Mouse (Mus musculus) limb, embryonic 14.5 days (tissue): ENCODE data around the gene Ica1. TPM values are rescaled to one million over a fixed set of nuclear protein-coding genes. Genes with fewer than 3 reads are reported as not detected.

ENCODE experiments used
- ATAC-seq: fragments of 200-750 bp; cut with Nextera tagmentation; 2 replicates; pipeline ENCODE4 v1.8.0; 2017; ENCODE audit warnings: low read depth, moderate number of reproducible peaks, moderate TSS enrichment; ENCODE audit not compliant: low FRiP score
- DNase-seq: peaks from one replicate; pipeline ENCODE4 v3.0.0-alpha.2; 2015; ENCODE audit warnings: low spot score
- H3K27ac ChIP-seq: fragments of 300-500 bp; sonication (generic); replicated peaks from 2 replicates; pipeline ENCODE4 v1.5.1; 2014; ENCODE audit warnings: low read depth, mild to moderate bottlenecking, low read length, moderate library complexity, mixed read lengths
- H3K27me3 ChIP-seq: fragments of 300-500 bp; sonication (generic); 2 replicates; pipeline ENCODE4 v1.6.1; 2014; ENCODE audit warnings: low read length, mixed read lengths; ENCODE audit not compliant: control insufficient read depth, insufficient read depth
- H3K36me3 ChIP-seq: fragments of 300-500 bp; sonication (generic); 2 replicates; pipeline ENCODE4 v1.6.1; 2014; ENCODE audit warnings: mild to moderate bottlenecking, low read length, moderate library complexity, mixed read lengths; ENCODE audit not compliant: control insufficient read depth, insufficient read depth
- H3K4me1 ChIP-seq: fragments of 300-500 bp; sonication (generic); 2 replicates; pipeline ENCODE4 v1.6.1; 2014; ENCODE audit warnings: antibody characterized with exemption, low read length, mixed read lengths; ENCODE audit not compliant: control insufficient read depth, insufficient read depth
- H3K4me2 ChIP-seq: fragments of 300-500 bp; sonication (generic); replicated peaks from 2 replicates; pipeline ENCODE4 v1.6.1; 2014; ENCODE audit warnings: low read depth, mild to moderate bottlenecking, low read length, moderate library complexity; ENCODE audit not compliant: severe bottlenecking
- H3K4me3 ChIP-seq: fragments of 300-500 bp; sonication (generic); replicated peaks from 2 replicates; pipeline ENCODE4 v1.5.1; 2014; ENCODE audit warnings: low read length
- H3K9ac ChIP-seq: fragments of 300-500 bp; sonication (generic); 2 replicates; pipeline ENCODE4 v1.6.1; 2014; ENCODE audit warnings: mild to moderate bottlenecking, low read depth, low read length, moderate library complexity; ENCODE audit not compliant: severe bottlenecking
- H3K9me3 ChIP-seq: fragments of 300-500 bp; sonication (generic); 2 replicates; pipeline ENCODE4 v1.6.1; 2016; ENCODE audit warnings: low read length; ENCODE audit not compliant: control insufficient read depth
- POLR2A ChIP-seq: fragments of 200-500 bp; IDR thresholded peaks from 2 replicates; pipeline ENCODE4 v1.8.0; 2012; ENCODE audit warnings: inconsistent platforms, mild to moderate bottlenecking, moderate library complexity, borderline replicate concordance; ENCODE audit not compliant: insufficient read depth, insufficient read length; ENCODE audit errors: extremely low read depth
- whole genome bisulfite sequencing: fragments of 180-500 bp; shearing (Covaris S2); extraction: QIAGEN DNeasy Blood & Tissue Kit; methylation state at CpG from one replicate; pipeline ENCODE4 v1.1.7; 2014; 5-methylcytosine and 5-hydroxymethylcytosine counted together
- polyA plus RNA-seq, 2 experiments: library from polyadenylated mRNA; depleted of rRNA in 1 of 2; stranded (reverse) in 1 of 2; unstranded in 1 of 2; fragments of >200 nt; fragmentation: Nextera tagmentation in 1 of 2; extraction: Ambion mirVana in 1 of 2; gene quantifications; 2 replicates each; pipeline versions ENCODE4 v1.2.1 to v1.2.3; 2012 to 2014

Ica1 gene
- polyA plus RNA-seq, 2 experiments = 6.4 to 14.7 TPM

DNA sequence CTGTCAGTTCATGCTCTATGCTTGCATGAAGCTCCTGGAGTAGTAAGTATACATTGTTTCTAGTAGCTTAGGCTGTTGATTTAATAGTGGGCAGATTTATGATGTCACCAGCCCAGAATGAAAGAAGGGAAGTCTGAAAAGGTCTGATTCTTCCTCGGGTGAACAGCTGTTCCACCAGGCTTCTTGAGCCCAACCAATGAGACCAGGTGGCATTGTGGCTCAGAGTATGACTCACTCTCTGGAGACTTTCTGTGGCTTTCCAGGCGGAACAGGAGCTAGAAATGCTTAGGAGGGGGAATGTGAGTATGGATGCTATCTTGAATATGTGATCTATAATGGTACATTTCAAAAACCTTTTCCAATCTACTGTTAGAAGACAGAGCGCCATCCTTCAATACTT is 155.2 kb downstream of the Ica1 start:
- no peak for DNase-seq
- no peak overlapping the region for H3K9ac ChIP-seq
- WGBS = 64% methylated on average over 3 of the region's 3 CpGs
- no peak overlapping the region for H3K4me2 ChIP-seq
- H3K27me3 ChIP-seq = no peaks in the 10 kb centered on the region
- no peak overlapping the region for H3K4me3 ChIP-seq
- no peak overlapping the region for H3K27ac ChIP-seq
- no peak for ATAC-seq
- no peaks in the 10 kb centered on the region for H3K9me3 ChIP-seq
- H3K36me3 ChIP-seq = no peaks in the 10 kb centered on the region
- no peaks in the 10 kb centered on the region for H3K4me1 ChIP-seq
- TF ChIP-seq POLR2A = no peak

DNA sequence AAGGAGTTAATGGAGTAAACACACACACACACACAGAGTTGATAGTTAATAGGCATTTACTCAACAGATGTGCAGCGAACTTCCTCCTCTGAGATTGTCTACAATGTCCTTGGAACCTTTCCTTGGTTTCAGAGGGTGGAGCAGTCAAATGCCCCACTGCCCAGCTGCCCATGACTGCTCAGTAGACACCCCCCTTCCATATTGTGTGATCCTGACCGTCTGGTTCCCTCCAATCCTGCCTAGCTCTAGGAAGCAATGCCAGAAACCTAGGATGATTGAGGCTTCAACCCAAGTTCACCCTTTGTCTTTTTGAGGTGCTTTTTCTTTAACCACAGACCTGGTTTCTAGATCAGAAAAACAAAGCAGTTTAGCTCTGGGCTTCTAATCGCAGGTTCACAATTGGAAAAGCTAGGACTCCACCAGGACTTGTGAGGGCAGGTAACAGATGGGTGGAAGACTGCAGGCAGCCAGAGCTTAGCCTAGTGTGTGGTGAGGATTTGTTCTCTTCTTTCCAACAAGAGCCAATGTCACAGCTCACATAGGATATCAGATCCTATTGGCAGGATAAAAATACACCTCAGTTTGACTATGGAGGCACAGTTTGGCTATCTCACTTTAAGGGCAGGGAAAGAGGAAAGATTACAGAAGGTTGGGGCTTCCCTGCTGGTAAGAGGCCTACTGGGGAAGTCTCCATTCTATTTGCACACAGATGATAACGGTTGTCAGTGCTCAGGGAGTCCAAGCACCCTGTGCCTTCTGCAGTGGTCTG is 158.5 kb downstream of the Ica1 start:
- 74% methylated on average over 4 of the region's 4 CpGs for WGBS

DNA sequence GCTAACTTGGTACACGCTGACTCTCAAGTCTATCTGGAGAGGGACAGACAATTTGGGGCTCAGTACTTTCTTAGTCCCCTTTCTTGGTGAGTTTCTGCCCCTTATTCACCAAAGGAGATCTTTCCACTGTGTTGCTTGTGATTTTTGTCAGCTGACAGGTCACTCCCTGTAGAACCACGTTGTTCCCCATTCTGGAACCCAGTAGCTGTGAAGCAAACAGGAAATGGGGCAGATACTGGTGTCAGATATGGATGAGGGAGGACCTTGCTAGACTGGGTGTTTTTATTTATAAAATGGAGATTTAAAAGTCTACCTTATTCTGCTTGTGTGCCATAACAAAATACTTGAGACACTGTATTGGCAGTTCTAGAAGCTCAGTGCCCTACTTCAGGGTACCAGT is 160.9 kb downstream of the Ica1 start:
- WGBS = 69% methylated on average over 2 of the region's 2 CpGs
- H3K27me3 ChIP-seq = no peaks in the 10 kb centered on the region
- no peaks in the 10 kb centered on the region for H3K9me3 ChIP-seq
- H3K4me1 ChIP-seq = no peaks in the 10 kb centered on the region
- no peak for ATAC-seq
- H3K27ac ChIP-seq = no peak overlapping the region
- no peak overlapping the region for H3K4me3 ChIP-seq
- H3K36me3 ChIP-seq = no peaks in the 10 kb centered on the region
- H3K4me2 ChIP-seq = no peak overlapping the region
- no peak for TF ChIP-seq POLR2A
- DNase-seq = no peak
- no peak overlapping the region for H3K9ac ChIP-seq

More for the DNA sequence above, 158.5 kb downstream of the Ica1 start:
- Histone ChIP-seq H3K27ac (no peak overlapping the region), H3K27me3 (no peaks in the 10 kb centered on the region), H3K36me3 (no peaks in the 10 kb centered on the region), H3K9ac (no peak overlapping the region), H3K4me2 (no peak overlapping the region), H3K4me3 (no peak overlapping the region), H3K4me1 (no peaks in the 10 kb centered on the region), H3K9me3 (no peaks in the 10 kb centered on the region)
- no peak for ATAC-seq
- TF ChIP-seq POLR2A = no peak
- DNase-seq = no peak

DNA sequence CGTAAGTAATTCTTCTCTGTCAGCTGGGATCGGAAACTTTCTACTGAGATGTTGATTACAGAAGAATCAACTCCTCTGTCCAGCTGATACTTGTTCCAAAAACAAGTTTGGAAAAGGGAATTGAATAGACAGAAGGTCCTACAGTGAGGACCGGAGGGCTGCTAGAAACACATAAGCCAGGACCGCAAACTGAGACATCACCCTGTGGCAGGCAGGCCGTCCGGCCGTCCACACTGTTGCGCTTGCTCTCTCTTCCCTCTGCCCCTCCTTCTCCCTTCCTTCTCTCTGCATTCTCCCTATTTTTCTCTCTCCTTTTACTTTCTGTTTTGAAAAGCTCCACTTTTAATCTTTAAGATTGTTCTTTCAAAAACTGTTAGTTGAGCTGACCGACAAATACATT is 186.6 kb downstream of the Ica1 start:
- H3K4me1 ChIP-seq = no peaks in the 10 kb centered on the region
- WGBS = 88% methylated on average over 9 of the region's 9 CpGs
- H3K4me2 ChIP-seq = no peak overlapping the region
- no peaks in the 10 kb centered on the region for H3K9me3 ChIP-seq
- H3K9ac ChIP-seq = no peak overlapping the region
- no peak overlapping the region for H3K4me3 ChIP-seq
- 0 out of 2 replicates have a peak, but pooled peaks cover 13% of the 10 kb centered on the region for H3K36me3 ChIP-seq
- ATAC-seq (no peak), DNase-seq (no peak)
- H3K27ac ChIP-seq = no peak overlapping the region
- no peaks in the 10 kb centered on the region for H3K27me3 ChIP-seq
- TF ChIP-seq POLR2A = no peak

DNA sequence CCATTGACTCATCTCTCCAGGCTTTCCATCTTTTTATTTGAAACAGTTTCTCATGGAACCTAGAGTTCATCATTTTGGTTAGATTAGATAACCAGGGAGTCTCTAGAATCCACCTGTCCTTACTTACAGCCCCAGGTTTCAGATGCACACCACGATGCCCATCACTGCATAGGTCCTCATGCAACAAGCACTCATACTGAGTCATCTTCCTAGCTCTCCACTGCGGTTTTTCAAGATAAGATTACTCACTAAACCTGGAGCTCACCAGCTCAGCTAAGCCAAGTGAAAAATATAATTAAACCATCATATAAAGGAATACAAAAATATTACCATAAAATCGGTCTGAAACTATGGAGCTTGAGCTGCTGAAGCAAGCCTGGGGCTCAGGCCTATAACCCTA is 194.4 kb downstream of the Ica1 start:
- Histone ChIP-seq H3K27ac (no peak overlapping the region), H3K4me1 (no peaks in the 10 kb centered on the region), H3K36me3 (peaks cover 15% of the 10 kb centered on the region), H3K27me3 (no peaks in the 10 kb centered on the region), H3K4me2 (no peak overlapping the region), H3K9ac (no peak overlapping the region), H3K9me3 (no peaks in the 10 kb centered on the region), H3K4me3 (no peak overlapping the region)
- no peak for TF ChIP-seq POLR2A
- no peak for ATAC-seq
- 91% methylated on average over 3 of the region's 3 CpGs for WGBS
- DNase-seq = no peak
